Mouse (Mus musculus): ENCODE measurements around the gene Rnf126.

Gene Rnf126

GRCm38 (mm10) chr10:79766508-79767325, at the start of gene Rnf126:
Rnf126 (minus strand) TSS chr10:79766952.
- peak; percentile 100 for DNase-seq (ENCODE audit: low read depth, low spot score)

DNA sequence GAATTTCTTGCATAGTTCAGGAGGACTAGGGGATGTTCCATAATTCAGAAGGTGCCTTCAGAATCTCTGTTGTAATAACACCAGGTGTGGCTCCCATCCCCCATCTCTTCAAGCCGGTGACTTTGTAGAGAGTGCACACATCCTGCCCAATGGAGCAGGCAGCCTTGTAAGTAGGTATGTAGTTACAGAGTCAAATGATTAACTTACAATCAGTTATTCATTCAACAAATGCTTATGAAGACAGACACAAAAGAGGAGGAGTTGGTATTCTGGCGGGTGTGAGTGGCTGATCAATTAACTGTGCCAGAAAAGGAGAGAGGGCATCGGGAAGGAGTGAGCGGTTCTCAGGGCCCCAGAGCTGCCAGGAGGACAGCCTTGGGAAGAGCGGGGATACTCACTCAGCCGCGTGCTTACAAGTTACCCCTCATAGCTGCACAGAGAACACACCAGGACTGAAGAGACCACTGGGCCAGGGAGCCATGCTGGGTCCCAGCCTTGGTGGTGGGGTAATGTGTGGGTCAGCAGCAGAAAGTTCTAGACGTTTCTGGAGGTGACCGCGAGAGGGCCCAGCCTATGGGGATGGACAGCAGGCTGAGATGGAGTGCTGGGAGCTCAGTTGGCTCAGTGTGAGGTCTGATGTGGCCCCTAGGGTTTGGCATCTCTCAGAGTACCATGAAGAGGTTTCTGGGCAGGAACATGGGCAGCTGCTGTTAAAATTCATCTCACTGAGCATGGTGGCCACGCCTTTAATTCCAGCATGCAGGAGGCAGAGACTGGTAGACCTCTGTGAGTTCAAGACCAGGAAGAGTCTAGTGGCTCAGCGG, 49.1 kb upstream of the Rnf126 start:
- no peak for DNase-seq (ENCODE audit: low read depth, low spot score)

- no peak for DNase-seq (ENCODE audit: low read depth, low spot score)
Measured at GRCm38 (mm10) chr10:79814271-79814842, 47.6 kb upstream of the Rnf126 start.

DNA sequence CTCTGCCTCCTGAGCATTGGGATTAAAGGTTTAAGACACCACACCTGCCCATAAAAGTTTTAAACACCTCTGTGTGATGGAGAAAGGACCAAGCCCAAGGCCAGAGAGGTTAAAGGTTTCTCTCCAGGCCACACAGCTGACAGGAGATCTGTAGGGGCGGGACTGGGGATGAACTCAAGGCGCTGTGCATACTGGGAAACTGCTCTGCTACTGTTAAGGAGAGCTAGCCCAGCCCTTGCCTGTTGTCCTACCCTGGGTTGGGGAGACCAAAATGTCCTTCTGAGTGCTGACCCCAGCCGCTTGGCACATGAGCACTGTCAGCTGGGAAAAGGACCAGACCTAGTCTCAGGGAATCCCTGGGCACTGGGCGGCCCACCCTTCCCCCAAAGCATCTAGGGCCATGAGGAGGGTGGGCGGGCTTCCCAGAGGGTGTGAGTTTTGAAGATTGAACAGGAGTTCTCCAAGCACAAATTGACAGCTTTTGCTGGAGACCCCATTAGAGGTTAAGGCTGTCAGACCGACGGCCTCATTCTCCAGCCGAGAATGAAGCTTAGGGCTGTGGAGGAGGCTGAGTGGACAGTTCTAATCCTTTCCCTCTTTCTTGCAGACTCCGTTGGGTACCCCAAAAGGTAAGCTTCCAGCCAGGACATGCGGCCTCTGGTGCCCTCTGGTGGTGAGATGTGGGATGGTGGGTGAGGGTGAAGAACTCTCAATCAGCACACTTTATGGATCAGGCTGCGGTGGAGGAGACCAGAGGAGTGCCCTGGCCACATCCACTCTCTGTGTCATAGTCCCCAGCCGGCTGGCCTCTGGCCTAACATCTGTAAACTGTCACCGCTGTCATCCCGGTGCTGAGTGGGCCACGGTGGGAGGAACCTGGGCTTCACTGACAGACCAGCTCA, 45.2 kb upstream of the Rnf126 start:
- DNase-seq (ENCODE audit: low read depth, low spot score) = peak; percentile 47

DNA sequence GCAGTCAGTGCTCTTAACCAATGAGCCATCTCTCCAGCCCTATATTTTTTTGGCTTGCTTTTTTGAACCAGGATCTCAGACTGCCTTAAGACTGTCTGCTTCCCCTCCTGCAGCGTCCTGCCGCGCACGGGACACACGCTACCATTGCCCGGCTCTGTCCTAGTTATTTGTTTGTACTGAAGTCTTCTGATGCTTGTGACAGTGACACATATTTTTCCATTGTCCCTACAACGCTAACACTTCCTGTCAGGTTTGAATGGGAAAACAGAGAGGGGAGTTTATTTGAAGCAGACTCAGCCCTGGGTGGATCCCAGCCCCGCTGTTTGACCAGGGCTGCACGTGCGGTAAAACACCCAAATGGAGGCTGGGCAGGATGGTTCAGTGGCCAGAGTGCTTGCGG, 42.0 kb upstream of the Rnf126 start:
- no peak for DNase-seq (ENCODE audit: low read depth, low spot score)

- DNase-seq (ENCODE audit: low read depth, low spot score) = no peak
Measured at GRCm38 (mm10) chr10:79807826-79808225, 41.1 kb upstream of the Rnf126 start.

- DNase-seq (ENCODE audit: low read depth, low spot score) = no peak
Measured at GRCm38 (mm10) chr10:79806972-79807371, 40.2 kb upstream of the Rnf126 start.

- no peak for DNase-seq (ENCODE audit: low read depth, low spot score)
Measured at GRCm38 (mm10) chr10:79806331-79806730, 39.6 kb upstream of the Rnf126 start.

GRCm38 (mm10) chr10:79805636-79806035, 38.9 kb upstream of the Rnf126 start:
- DNase-seq (ENCODE audit: low read depth, low spot score) = no peak

DNA sequence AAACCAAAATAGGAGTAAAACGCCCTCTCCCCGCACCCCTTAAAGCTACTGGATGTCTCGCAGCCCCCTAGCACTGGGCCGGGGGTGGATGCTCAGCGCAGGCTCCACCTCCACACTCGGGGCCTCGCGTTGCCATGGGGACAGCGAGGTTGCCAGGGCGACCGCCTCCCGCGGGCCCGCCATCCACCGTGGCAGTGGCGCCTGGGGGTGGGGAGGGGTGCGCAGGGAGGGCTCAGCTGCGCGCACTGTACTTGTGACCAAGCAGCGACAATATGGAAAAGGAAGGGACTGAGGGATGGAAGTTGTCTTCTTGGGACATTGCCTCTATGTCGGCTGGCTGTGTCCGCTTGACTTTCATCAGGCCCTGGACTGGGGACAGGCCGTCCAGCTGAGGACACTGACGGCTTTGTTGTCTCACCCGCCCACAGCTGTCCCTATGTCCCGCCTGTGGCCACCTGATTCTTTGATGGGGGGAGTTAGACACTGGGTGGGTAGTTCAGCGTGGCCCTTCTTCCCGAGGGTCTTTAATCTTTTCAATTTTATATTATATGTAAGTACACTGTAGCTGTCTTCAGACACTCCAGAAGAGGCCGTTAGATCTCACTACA, 37.1 kb upstream of the Rnf126 start:
- DNase-seq (ENCODE audit: low read depth, low spot score) = no peak

DNA sequence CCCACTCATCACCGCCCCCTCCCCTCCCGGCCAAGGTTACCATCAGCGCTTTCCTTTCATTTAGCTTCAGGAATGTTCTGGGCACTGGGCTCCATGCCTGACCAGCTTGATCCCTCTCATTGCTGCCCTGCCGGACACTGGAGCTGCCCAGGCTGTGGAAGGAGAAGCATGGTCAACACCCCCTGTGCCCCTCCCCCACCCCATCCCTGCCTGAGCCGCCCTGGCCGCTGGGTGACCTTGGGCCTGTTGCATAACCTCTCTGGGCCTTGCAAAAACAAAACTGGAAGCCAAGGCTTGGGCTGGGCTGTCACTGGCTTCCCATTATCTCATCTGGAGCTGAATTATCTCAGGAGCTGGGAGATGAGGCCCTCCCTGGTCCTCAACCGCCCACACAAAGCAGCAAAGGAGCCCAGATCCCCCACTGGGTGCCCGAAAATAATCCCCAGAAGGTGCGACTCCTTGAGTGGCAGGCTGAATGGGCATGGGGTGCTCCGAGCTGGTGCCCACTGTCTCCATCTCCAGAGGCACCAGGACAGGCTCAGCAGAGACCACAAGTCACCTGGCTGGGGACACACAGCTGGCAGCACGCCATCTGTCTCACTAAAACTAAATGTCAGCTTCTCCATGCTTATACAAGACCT, 35.7 kb upstream of the Rnf126 start:
- peak; percentile 83 for DNase-seq (ENCODE audit: low read depth, low spot score)

GRCm38 (mm10) chr10:79801837-79802236, 35.1 kb upstream of the Rnf126 start:
- no peak for DNase-seq (ENCODE audit: low read depth, low spot score)

- no peak for DNase-seq (ENCODE audit: low read depth, low spot score)
Measured at GRCm38 (mm10) chr10:79800508-79800907, 33.8 kb upstream of the Rnf126 start.

DNA sequence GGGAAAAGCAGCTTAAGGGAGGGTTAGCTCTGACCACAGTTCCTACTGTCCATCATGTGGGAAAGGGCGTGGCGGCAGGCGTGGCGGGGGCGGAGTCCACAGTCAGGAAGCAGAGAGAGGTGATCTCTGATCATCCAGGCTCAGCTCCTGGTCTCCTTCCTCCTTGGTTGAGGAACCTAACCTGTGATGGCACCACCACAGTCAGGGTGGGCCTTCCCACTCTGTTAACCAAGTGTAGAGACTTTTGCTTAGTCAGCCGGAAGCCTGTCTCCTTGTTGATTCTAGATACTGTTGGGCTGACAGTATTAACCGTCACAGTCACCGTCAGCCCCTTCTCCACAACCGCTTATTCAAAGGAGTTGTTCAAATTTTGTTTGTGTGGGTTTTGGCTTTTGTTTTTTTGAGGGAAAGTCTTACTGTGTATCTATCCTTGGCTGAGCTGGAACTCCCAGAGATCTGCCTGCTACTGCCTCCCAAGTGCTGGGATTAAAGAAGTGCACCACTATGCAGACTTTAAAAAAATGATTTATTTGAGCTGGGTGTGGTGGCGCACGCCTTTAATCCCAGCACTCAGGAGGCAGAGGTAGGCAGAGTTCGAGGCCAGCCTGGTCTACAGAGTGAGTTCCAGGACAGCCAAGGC, 31.7 kb upstream of the Rnf126 start:
- no peak for DNase-seq (ENCODE audit: low read depth, low spot score)

GRCm38 (mm10) chr10:79797326-79797725, 30.6 kb upstream of the Rnf126 start:
- peak; percentile 53 for DNase-seq (ENCODE audit: low read depth, low spot score)

DNA sequence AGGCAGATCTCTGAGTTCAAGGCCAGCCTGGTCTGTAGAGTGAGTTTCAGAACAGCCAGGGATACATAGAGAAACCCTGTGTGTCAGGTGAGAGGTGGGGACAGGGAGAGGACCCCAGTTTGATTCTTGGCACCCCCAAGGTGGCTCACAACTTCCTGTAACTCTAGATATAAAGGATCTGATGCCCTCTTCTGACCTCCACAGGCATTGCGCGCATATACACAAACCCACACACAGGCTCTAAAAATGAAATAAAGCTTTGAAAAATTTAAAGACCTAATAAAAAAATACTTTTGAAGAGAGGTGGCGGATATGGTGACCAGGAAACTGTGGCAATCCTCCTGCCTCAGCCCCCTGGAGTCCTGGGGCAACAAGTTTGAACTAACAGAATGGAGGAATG, 29.2 kb upstream of the Rnf126 start:
- no peak for DNase-seq (ENCODE audit: low read depth, low spot score)

DNA sequence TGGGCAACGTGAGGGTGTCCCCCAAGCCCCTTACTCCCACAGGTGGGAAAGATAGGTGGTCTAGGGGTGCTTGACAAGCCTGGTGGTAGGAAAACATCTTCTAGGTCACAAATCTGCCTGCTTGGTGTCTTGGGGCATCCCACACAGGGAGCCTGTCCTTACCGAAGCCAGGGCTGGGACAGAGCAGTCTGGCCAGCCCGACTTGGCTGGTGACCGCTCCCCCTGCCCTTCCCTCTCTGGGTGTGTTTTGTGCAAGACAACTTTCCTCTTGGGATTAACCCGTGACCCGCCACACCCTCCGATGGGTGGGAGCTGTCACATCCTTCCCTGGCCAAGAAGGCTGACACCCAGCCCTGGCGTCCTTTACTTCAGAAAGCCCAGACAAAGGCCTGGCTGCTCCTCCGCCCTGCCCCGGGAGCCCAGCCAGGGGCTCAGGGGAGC, 27.8 kb upstream of the Rnf126 start:
- peak; percentile 91 for DNase-seq (ENCODE audit: low read depth, low spot score)

DNA sequence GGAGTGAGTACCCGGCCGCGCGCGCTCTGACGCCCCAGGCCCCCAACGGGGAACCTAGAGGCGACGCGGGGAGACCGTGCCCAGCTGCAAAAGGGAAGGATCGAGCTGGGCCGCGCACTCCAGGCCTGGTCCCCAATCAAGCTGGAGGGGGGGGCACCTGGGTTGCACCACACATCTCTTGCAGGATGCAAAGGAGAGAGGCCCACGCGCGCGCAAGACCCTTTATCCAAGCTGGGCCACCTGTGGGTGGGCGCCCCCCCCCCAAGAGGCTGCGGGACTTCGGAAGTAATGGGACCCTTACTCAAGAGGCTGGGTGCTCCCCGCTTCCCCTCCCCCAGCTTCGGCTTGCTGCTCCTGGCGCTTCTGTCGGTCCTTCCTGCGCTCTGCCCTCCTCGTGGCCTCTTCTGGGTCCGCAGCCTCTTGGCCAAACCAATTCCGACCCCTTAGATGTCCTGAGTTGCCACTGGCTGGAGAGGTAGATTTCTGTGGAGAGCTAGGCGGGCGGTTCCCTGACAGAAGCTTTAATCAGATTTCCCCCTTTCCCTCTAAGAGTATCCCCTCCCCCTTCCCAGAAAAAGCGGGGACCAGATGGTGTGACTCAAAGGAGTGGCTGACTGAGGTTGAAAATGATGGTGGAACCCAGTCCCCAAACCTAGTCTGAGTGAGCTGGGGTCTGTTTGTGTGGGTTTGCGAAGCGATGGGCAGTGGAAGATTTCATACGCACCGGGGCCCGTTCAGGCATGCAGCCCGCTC, 27.2 kb upstream of the Rnf126 start:
- no peak for DNase-seq (ENCODE audit: low read depth, low spot score)

DNA sequence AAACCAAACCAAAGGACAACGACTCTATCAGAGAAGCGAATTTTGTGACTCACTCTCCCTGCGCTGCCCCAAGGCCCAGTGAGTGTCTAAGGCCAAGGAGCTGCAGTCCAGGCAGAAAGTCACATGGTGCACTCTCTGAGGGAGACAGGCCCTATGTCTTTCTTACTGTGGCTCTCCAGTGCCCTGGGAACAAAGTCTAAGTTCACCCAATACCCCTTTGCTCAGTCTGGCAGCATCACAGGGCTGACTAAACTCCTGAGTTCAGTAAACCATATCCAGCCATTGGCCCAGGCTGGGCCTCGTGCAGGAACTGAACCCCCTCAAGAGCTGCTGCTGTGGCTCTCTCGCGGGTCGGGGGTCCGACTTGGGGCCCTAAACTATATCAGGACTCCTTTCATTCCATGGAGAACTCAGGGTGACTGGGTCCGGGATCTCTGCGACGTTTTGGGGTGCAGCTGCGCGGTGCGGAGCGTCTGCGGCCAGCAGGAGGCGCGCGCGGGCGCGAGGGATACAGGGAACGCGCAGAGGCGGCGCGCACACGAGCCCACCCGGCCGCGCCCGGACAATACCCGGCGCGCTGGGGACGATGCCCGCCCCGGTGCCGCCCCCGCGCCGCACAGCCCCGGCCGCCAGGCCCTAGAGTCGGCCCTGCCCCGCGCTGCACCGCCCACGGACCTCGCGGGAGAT, 26.4 kb upstream of the Rnf126 start, which contains the start of gene Palm:
Palm (plus strand) TSS at position 522 of the 687 bp plus-strand sequence.
- peak; percentile 34 for DNase-seq (ENCODE audit: low read depth, low spot score)

All from skeletal muscle tissue, adult 2 months (tissue).